Mouse (Mus musculus): ENCODE results near the gene Sox5. TPM values are rescaled to one million over a fixed set of nuclear protein-coding genes. Genes with fewer than 3 reads are reported as not detected.

The Sox5 gene
- polyA plus RNA-seq, 1 experiment: 24.3 TPM

DNA sequence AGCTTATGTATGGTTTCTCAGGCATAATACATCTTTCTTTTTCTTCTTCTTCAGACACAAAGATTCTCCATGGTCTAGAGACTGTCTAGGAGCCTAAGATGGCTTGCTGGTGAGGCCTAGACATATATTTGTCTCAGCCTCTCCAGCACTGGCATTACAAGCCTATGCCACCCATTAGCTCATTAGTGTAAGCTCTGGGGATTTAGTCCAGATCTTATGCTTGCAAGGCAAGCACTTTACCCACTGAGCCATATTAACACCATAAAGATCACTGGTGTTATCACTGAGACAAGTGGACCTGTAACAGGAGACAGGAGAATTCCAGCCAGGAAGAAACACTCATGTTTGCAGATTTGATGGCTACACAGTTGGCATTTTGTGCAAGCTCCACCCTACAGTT, 472.6 kb downstream of the Sox5 start:
- Histone ChIP-seq H3K4me3 (ENCODE audit: insufficient read depth, low read length) (no peak overlapping the region), H3K27ac (ENCODE audit: insufficient read depth, low read length) (no peak overlapping the region), H3K4me1 (ENCODE audit: control insufficient read depth, insufficient read depth, low read length) (no peaks in the 10 kb centered on the region; the same call in 1 of the 2 replicates)
- TF ChIP-seq CTCF (IDR thresholded peaks at IDR 0.05; ENCODE audit: extremely low read depth, insufficient read depth, low read length) (no peak), POLR2A (IDR thresholded peaks at IDR 0.05; ENCODE audit: extremely low read depth, insufficient read depth, low read length) (no peak)

DNA sequence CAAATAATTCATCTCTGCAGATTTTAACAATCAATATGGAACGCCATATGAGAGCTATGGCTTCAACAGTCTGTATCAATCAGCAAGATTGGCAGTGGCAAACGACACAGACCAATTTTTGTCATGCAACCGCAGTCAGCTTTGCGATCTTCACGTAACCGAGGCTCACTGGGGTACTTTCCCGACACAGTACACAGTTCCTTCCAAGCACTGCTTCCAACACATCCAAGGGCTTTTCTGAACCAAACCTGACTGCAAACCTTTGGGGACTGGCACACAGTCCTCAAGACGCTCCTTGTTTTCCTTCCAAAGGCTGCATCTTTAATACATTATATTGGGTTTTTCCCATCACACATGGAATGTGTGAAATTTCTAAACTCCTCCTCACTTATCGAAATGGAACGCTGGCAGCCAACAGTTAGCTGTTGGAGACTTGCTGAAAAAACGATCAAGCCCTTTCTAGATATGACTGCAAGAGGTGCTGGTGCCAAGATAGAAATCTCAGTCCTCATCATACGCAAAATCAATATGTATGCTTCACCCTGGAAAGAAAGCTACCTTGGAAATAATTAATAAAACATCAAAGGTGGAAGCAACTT, 474.1 kb downstream of the Sox5 start:
- Histone ChIP-seq H3K4me3 (ENCODE audit: insufficient read depth, low read length) (no peak overlapping the region), H3K27ac (ENCODE audit: insufficient read depth, low read length) (no peak overlapping the region), H3K4me1 (ENCODE audit: control insufficient read depth, insufficient read depth, low read length) (no peaks in the 10 kb centered on the region; the same call in 1 of the 2 replicates)
- no peak for TF ChIP-seq POLR2A (IDR thresholded peaks at IDR 0.05; ENCODE audit: extremely low read depth, insufficient read depth, low read length)
- no peak for TF ChIP-seq CTCF (IDR thresholded peaks at IDR 0.05; ENCODE audit: extremely low read depth, insufficient read depth, low read length)

DNA sequence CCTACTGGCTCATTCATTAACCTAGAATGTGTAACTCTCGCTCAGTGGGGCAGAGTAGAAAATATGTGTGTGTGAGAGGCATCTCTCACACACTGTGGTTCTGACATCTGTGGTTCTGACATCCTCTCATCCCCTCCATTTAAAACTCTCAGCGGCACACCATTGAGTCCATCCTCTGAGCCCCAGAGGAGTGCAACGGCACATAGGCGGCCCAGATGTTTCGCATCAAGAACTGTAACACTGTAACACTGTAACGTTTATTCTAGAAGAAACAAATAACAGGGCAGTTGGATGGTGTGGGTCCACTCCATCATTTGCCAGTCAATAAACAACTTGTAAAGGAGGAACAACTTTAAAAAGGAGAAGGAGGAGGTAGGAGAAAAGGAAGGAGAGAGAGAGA, 479.0 kb downstream of the Sox5 start:
- Histone ChIP-seq H3K4me1 (ENCODE audit: control insufficient read depth, insufficient read depth, low read length) (no peaks in the 10 kb centered on the region), H3K27ac (ENCODE audit: insufficient read depth, low read length) (no peak overlapping the region), H3K4me3 (ENCODE audit: insufficient read depth, low read length) (no peak overlapping the region)
- TF ChIP-seq CTCF (IDR thresholded peaks at IDR 0.05; ENCODE audit: extremely low read depth, insufficient read depth, low read length): no peak

DNA sequence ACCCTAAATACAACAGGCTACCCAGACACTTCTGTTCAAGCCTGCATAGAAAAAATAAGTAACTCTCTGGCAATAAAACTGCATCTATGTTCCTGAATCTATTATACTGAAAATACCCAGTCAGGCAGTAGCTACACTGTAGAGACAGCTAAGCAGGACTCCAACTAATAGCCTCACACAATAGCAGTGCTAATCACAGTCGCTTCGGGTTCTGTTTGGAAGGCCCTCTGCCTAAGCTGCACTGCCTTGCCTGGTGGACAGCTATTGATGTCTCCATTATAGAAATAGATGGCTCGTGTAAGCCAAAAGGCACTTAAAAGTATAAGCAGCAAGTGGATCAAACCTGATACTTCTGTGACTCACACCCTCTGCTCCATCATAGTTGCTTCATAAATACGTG, 480.7 kb downstream of the Sox5 start:
- H3K27ac ChIP-seq (ENCODE audit: insufficient read depth, low read length): no peak overlapping the region
- TF ChIP-seq CTCF (IDR thresholded peaks at IDR 0.05; ENCODE audit: extremely low read depth, insufficient read depth, low read length) (no peak), POLR2A (IDR thresholded peaks at IDR 0.05; ENCODE audit: extremely low read depth, insufficient read depth, low read length) (no peak)
- no peak overlapping the region for H3K4me3 ChIP-seq (ENCODE audit: insufficient read depth, low read length)
- H3K4me1 ChIP-seq (ENCODE audit: control insufficient read depth, insufficient read depth, low read length): no peaks in the 10 kb centered on the region

GRCm38 (mm10) chr6:144299503-144299858, 482.3 kb downstream of the Sox5 start:
- H3K4me3 ChIP-seq (ENCODE audit: insufficient read depth, low read length): no peak overlapping the region
- no peaks in the 10 kb centered on the region for H3K4me1 ChIP-seq (ENCODE audit: control insufficient read depth, insufficient read depth, low read length)
- TF ChIP-seq CTCF (IDR thresholded peaks at IDR 0.05; ENCODE audit: extremely low read depth, insufficient read depth, low read length) (no peak), POLR2A (IDR thresholded peaks at IDR 0.05; ENCODE audit: extremely low read depth, insufficient read depth, low read length) (no peak)
- no peak overlapping the region for H3K27ac ChIP-seq (ENCODE audit: insufficient read depth, low read length)

GRCm38 (mm10) chr6:144298641-144299502, 482.9 kb downstream of the Sox5 start:
- H3K27ac ChIP-seq (ENCODE audit: insufficient read depth, low read length): no peak overlapping the region
- H3K4me1 ChIP-seq (ENCODE audit: control insufficient read depth, insufficient read depth, low read length): no peaks in the 10 kb centered on the region
- TF ChIP-seq CTCF (IDR thresholded peaks at IDR 0.05; ENCODE audit: extremely low read depth, insufficient read depth, low read length) (no peak), POLR2A (IDR thresholded peaks at IDR 0.05; ENCODE audit: extremely low read depth, insufficient read depth, low read length) (no peak)
- H3K4me3 ChIP-seq (ENCODE audit: insufficient read depth, low read length): no peak overlapping the region

GRCm38 (mm10) chr6:144297846-144298245, 483.9 kb downstream of the Sox5 start:
- H3K4me1 ChIP-seq (ENCODE audit: control insufficient read depth, insufficient read depth, low read length): no peaks in the 10 kb centered on the region
- H3K4me3 ChIP-seq (ENCODE audit: insufficient read depth, low read length): no peak overlapping the region
- TF ChIP-seq CTCF (IDR thresholded peaks at IDR 0.05; ENCODE audit: extremely low read depth, insufficient read depth, low read length): no peak
- no peak for TF ChIP-seq POLR2A (IDR thresholded peaks at IDR 0.05; ENCODE audit: extremely low read depth, insufficient read depth, low read length)
- no peak overlapping the region for H3K27ac ChIP-seq (ENCODE audit: insufficient read depth, low read length)

DNA sequence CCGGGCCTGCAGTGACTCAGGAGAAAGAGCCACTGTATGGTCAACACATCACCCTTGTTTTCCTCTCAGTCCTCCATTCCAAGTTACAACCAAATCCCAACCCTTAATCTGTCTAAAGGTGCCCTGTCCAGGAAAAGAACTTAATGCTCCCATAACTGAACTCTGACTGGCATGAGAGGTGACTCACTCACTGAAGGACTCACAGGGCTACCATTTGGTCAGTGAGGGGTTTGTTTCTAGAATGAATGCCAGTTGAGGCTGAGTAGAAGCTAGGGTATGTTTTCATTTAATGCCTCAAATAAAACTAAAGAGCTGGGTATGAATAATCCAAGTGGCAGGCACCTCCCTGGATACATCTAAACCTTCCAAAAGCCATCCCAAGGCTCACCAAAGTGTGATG, 484.6 kb downstream of the Sox5 start:
- Histone ChIP-seq H3K27ac (ENCODE audit: insufficient read depth, low read length) (no peak overlapping the region), H3K4me3 (ENCODE audit: insufficient read depth, low read length) (no peak overlapping the region), H3K4me1 (ENCODE audit: control insufficient read depth, insufficient read depth, low read length) (no peaks in the 10 kb centered on the region)
- TF ChIP-seq CTCF (IDR thresholded peaks at IDR 0.05; ENCODE audit: extremely low read depth, insufficient read depth, low read length) (no peak), POLR2A (IDR thresholded peaks at IDR 0.05; ENCODE audit: extremely low read depth, insufficient read depth, low read length) (no peak)

DNA sequence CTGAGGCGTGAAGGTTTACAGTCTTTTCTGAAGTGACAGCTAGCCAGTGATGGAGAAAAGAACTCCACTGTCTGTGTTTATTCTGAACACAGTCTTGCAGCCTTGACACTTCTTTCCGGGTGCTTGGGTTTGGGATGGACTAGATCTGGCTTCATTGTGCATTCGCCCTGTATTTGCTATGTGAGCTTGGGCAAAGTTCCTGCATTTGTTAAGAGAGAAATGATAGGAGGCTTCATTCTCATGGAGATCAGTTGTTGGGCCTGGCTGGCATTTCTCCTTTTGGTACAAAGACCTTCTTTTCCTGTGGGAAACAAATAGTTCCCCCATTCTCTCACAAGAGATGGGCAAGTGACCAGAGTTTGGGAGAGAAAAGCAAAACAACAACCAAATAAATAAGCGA, 490.3 kb downstream of the Sox5 start:
- Histone ChIP-seq H3K4me1 (ENCODE audit: control insufficient read depth, insufficient read depth, low read length) (no peaks in the 10 kb centered on the region), H3K4me3 (ENCODE audit: insufficient read depth, low read length) (no peak overlapping the region), H3K27ac (ENCODE audit: insufficient read depth, low read length) (no peak overlapping the region)
- TF ChIP-seq POLR2A (IDR thresholded peaks at IDR 0.05; ENCODE audit: extremely low read depth, insufficient read depth, low read length): no peak
- no peak for TF ChIP-seq CTCF (IDR thresholded peaks at IDR 0.05; ENCODE audit: extremely low read depth, insufficient read depth, low read length)

DNA sequence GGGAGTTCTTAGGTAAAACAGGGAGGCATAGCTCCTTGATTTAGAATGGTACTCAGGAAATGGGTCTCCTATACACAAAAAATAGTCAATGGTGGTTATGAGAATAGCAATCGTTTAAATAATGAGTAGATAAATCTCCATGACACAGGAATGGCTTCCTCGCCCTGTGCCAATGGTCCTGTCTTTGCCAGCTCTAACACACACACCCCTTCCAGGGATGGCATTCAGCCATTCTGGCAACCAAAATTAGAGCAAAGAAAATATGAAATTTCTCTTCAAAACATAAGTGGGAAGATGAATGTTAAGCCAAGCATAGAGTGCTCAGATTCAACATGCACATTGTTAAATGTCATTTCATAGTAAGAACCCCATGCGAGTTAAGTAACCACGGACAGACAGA, 495.7 kb downstream of the Sox5 start:
- no peak for TF ChIP-seq POLR2A (IDR thresholded peaks at IDR 0.05; ENCODE audit: extremely low read depth, insufficient read depth, low read length)
- TF ChIP-seq CTCF (IDR thresholded peaks at IDR 0.05; ENCODE audit: extremely low read depth, insufficient read depth, low read length): no peak

More for the DNA sequence above, 495.7 kb downstream of the Sox5 start:
- no peaks in the 10 kb centered on the region for H3K4me1 ChIP-seq (ENCODE audit: control insufficient read depth, insufficient read depth, low read length)
- no peak overlapping the region for H3K27ac ChIP-seq (ENCODE audit: insufficient read depth, low read length)
- H3K4me3 ChIP-seq (ENCODE audit: insufficient read depth, low read length): no peak overlapping the region

All from cortical plate, adult 2 months (tissue).